Mouse (Mus musculus): ENCODE measurements around the gene Phf21b. TPM values are rescaled to one million over a fixed set of nuclear protein-coding genes. Genes with fewer than 3 reads are reported as not detected.

Gene Phf21b
- polyA plus RNA-seq, 1 experiment, result 3.6 TPM

DNA sequence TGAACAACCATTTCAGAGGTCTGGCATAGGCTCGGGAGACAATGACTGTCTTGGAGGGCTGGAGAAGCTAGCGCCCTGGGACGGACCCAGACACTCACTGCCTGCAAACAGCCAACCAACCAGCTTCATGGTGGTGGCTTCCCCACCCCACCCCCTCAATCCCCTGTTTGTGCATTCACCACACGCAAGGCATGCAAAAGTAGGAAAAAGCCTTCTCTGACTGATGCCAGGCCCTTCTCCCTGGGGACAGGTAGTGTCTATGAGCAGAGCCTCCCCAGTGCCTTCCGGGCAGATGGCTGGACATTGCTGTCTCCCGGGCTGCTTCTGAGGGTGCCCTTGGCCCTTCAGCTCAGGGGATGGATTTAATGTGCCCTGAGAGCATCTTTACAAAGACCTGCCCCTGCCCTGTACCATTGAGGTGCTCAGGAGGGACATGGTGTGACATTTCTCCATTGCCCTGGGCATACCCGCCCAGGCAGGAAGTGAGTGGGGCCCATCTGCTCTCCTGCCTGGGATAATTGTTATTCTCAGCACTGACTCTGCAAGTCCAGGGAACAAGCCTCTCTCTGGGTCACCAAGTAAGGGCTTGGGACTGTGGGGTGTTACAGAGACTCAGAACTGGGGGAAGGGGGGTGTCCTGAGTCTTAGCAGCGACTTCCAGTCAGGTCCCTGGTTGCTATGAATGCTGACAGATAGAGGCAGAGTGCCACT is 93.0 kb downstream of the Phf21b start:
- no peaks in the 10 kb centered on the region for H3K36me3 ChIP-seq (ENCODE audit: control insufficient read depth, insufficient read depth, low read length)
- TF ChIP-seq POLR2A (IDR thresholded peaks at IDR 0.05; ENCODE audit: low read depth, low read length) (no peak), CTCF (conservative IDR thresholded peaks at IDR 0.05; ENCODE audit: insufficient read depth, insufficient read length, low read depth, low read length) (no peak)
- no peak overlapping the region for H3K27ac ChIP-seq (ENCODE audit: insufficient read depth, low read depth, low read length)
- no peaks in the 10 kb centered on the region for H3K27me3 ChIP-seq (replicated peaks; ENCODE audit: control insufficient read depth, insufficient read depth, low read length)
- WGBS, result 67% methylated on average over 8 of the region's 8 CpGs
- no peak overlapping the region for H3K4me3 ChIP-seq (ENCODE audit: insufficient read depth, low read depth, low read length)
- no peaks in the 10 kb centered on the region for H3K4me1 ChIP-seq (ENCODE audit: control insufficient read depth, insufficient read depth, low read length)
- DNase-seq, result no peak

DNA sequence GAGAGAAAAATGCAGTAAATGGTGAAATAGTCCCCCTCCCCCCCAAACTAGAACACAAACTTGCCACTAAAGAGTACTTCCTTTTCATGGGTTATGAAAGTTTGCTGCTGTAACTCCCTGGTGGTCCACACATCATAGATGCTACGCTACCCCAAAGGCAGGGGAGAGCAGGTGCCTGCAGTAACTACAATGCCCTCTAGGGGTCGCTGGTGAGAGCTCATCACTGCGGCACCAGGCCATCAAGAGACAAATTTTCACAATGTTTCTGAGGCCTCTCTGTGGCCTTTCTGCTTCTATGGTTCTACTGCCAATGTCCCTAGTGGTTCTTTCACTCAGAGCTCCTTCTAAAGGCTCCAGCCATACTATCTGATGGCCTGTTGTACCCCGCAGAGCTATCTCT is 97.4 kb downstream of the Phf21b start:
- 51% methylated on average over 4 of the region's 4 CpGs for WGBS
- DNase-seq, result peak; percentile 14
- no peaks in the 10 kb centered on the region for H3K4me1 ChIP-seq (ENCODE audit: control insufficient read depth, insufficient read depth, low read length)

DNA sequence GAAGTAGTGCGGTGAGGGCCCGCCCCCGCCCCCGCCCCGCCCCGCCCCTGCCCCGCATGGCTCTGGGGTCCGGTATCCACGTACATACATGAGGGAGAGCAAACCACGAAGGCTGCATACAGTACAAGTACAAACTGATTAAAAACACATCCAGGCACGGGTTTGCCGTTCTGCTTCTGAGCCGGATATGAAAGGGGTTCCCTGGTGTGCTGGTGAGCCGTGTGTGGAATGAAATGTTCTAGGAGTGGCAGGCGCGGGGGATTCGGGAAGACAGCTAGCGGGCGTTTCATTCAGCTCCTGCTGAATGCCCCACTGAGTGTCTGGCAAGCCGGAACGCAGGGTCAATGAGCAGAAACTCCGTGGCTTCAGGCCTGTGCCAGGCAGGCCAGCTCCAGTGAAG is 99.4 kb downstream of the Phf21b start:
- Histone ChIP-seq H3K4me1 (ENCODE audit: control insufficient read depth, insufficient read depth, low read length) (no peaks in the 10 kb centered on the region), H3K27me3 (replicated peaks; ENCODE audit: control insufficient read depth, insufficient read depth, low read length) (no peaks in the 10 kb centered on the region), H3K4me3 (ENCODE audit: insufficient read depth, low read depth, low read length) (no peak overlapping the region), H3K27ac (ENCODE audit: insufficient read depth, low read depth, low read length) (no peak overlapping the region), H3K36me3 (ENCODE audit: control insufficient read depth, insufficient read depth, low read length) (no peaks in the 10 kb centered on the region)
- no peak for TF ChIP-seq POLR2A (IDR thresholded peaks at IDR 0.05; ENCODE audit: low read depth, low read length)
- TF ChIP-seq CTCF (conservative IDR thresholded peaks at IDR 0.05; ENCODE audit: insufficient read depth, insufficient read length, low read depth, low read length), result no peak
- peak; percentile 10 for DNase-seq
- WGBS, result 14% methylated on average over 22 of the region's 22 CpGs

More for the DNA sequence above, 97.4 kb downstream of the Phf21b start:
- TF ChIP-seq POLR2A (IDR thresholded peaks at IDR 0.05; ENCODE audit: low read depth, low read length), result no peak
- TF ChIP-seq CTCF (conservative IDR thresholded peaks at IDR 0.05; ENCODE audit: insufficient read depth, insufficient read length, low read depth, low read length), result peak; percentile 69
- Histone ChIP-seq H3K27me3 (replicated peaks; ENCODE audit: control insufficient read depth, insufficient read depth, low read length) (no peaks in the 10 kb centered on the region), H3K4me3 (ENCODE audit: insufficient read depth, low read depth, low read length) (no peak overlapping the region), H3K27ac (ENCODE audit: insufficient read depth, low read depth, low read length) (no peak overlapping the region), H3K36me3 (ENCODE audit: control insufficient read depth, insufficient read depth, low read length) (no peaks in the 10 kb centered on the region)

DNA sequence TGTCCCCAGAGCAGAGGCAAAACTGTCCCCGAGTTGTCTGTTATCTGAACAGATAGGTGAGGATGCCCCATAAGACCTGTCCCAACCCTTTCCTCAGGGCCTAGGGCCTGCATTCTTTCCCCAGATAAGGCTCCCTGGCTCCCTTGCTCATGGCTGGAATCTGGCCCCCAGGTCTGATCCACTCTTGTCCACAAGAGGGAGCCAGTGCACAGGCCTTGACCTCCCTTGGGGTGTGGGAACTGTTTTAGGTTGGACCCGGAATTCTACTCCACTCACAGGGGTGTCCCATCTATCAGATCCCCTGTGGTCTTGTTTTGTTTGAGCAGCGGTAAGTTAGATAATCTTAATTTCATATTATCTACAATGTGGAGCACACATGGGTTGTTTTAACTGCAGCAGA is 100.9 kb downstream of the Phf21b start:
- H3K36me3 ChIP-seq (ENCODE audit: control insufficient read depth, insufficient read depth, low read length), result no peaks in the 10 kb centered on the region
- TF ChIP-seq POLR2A (IDR thresholded peaks at IDR 0.05; ENCODE audit: low read depth, low read length), result no peak
- peak; percentile 86 for TF ChIP-seq CTCF (conservative IDR thresholded peaks at IDR 0.05; ENCODE audit: insufficient read depth, insufficient read length, low read depth, low read length)

DNA sequence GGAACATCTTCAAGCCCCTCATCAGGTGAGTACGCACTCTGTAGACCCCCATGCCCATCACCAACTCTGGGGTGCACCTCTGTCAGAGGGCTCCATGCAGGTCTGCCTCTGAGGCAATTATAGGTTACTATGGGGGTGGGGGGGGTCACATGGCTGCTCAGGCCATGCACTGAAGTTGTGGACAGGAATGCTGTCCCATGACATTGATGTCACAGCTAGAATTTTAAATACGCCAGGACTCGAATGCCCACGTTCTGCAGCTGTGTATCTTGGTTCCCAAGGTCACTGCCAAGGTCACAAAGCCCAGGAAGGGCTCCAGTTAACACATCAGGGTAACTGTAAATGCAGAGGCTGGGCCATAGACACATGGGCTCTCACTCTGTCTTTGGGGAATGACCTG is 110.0 kb downstream of the Phf21b start:
- H3K4me1 ChIP-seq (ENCODE audit: control insufficient read depth, insufficient read depth, low read length), result no peaks in the 10 kb centered on the region
- H3K27ac ChIP-seq (ENCODE audit: insufficient read depth, low read depth, low read length), result no peak overlapping the region
- no peak for DNase-seq
- no peaks in the 10 kb centered on the region for H3K36me3 ChIP-seq (ENCODE audit: control insufficient read depth, insufficient read depth, low read length)
- TF ChIP-seq CTCF (conservative IDR thresholded peaks at IDR 0.05; ENCODE audit: insufficient read depth, insufficient read length, low read depth, low read length), result no peak
- TF ChIP-seq POLR2A (IDR thresholded peaks at IDR 0.05; ENCODE audit: low read depth, low read length), result no peak
- no peak overlapping the region for H3K4me3 ChIP-seq (ENCODE audit: insufficient read depth, low read depth, low read length)
- no peaks in the 10 kb centered on the region for H3K27me3 ChIP-seq (replicated peaks; ENCODE audit: control insufficient read depth, insufficient read depth, low read length)
- WGBS, result 84% methylated on average over 4 of the region's 4 CpGs

More for the DNA sequence above, 100.9 kb downstream of the Phf21b start:
- peak; percentile 67 for DNase-seq
- H3K4me1 ChIP-seq (ENCODE audit: control insufficient read depth, insufficient read depth, low read length), result no peaks in the 10 kb centered on the region
- no peak overlapping the region for H3K27ac ChIP-seq (ENCODE audit: insufficient read depth, low read depth, low read length)
- H3K27me3 ChIP-seq (replicated peaks; ENCODE audit: control insufficient read depth, insufficient read depth, low read length), result no peaks in the 10 kb centered on the region
- H3K4me3 ChIP-seq (ENCODE audit: insufficient read depth, low read depth, low read length), result no peak overlapping the region
- 37% methylated on average over 3 of the region's 3 CpGs for WGBS

DNA sequence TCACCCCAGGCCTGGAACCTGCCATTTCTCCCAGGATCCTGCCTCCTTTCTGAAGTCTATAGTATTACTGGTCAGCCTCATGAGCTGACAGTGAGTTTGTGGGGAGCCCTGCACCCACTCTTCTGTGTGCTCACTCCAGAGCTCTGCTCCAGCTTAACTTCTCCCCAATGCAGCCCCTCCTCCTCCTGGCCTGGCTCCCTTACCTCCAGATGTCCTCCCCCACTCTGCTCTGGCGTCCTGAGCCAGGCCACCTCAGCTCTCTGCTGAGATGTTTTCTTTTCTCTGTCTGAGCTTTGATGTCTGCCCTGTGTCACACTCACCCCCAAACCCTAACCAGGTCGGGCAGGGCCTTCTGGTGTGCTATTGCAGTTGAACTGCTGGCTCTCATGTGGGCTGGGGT is 111.5 kb downstream of the Phf21b start:
- Histone ChIP-seq H3K27me3 (replicated peaks; ENCODE audit: control insufficient read depth, insufficient read depth, low read length) (no peaks in the 10 kb centered on the region), H3K36me3 (ENCODE audit: control insufficient read depth, insufficient read depth, low read length) (no peaks in the 10 kb centered on the region), H3K4me1 (ENCODE audit: control insufficient read depth, insufficient read depth, low read length) (no peaks in the 10 kb centered on the region), H3K4me3 (ENCODE audit: insufficient read depth, low read depth, low read length) (no peak overlapping the region), H3K27ac (ENCODE audit: insufficient read depth, low read depth, low read length) (no peak overlapping the region)
- no peak for DNase-seq
- WGBS, result 43% methylated on average over 2 of the region's 2 CpGs
- no peak for TF ChIP-seq POLR2A (IDR thresholded peaks at IDR 0.05; ENCODE audit: low read depth, low read length)
- TF ChIP-seq CTCF (conservative IDR thresholded peaks at IDR 0.05; ENCODE audit: insufficient read depth, insufficient read length, low read depth, low read length), result no peak

DNA sequence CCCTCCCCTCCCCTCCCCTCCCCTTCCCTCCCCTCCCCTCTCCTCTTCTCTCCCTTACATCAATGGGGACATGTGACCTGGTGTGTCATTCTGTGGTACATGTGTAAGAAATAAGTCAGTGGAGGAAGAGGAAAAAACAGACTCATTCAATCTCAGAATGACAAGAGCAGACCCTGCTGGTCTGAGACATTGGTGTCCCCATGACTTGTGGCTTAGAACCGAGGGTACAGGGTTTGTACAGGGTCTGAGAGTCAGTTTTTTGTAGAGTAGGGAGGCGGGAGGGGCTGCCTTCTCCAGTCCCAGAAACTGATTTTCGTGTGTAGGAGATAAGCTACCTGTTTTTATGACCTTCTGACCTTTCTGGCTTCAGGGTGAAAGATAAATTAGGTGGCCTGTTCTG is 112.5 kb downstream of the Phf21b start:
- no peak for DNase-seq
- Histone ChIP-seq H3K4me1 (ENCODE audit: control insufficient read depth, insufficient read depth, low read length) (no peaks in the 10 kb centered on the region), H3K4me3 (ENCODE audit: insufficient read depth, low read depth, low read length) (no peak overlapping the region), H3K36me3 (ENCODE audit: control insufficient read depth, insufficient read depth, low read length) (no peaks in the 10 kb centered on the region), H3K27me3 (replicated peaks; ENCODE audit: control insufficient read depth, insufficient read depth, low read length) (no peaks in the 10 kb centered on the region), H3K27ac (ENCODE audit: insufficient read depth, low read depth, low read length) (no peak overlapping the region)
- WGBS, result 33% methylated on average over 3 of the region's 3 CpGs
- TF ChIP-seq POLR2A (IDR thresholded peaks at IDR 0.05; ENCODE audit: low read depth, low read length) (no peak), CTCF (conservative IDR thresholded peaks at IDR 0.05; ENCODE audit: insufficient read depth, insufficient read length, low read depth, low read length) (no peak)

All from kidney, adult 2 months (tissue).